Mouse (Mus musculus): ENCODE data around the gene Gm17660. TPM values are rescaled to one million over a fixed set of nuclear protein-coding genes. Genes with fewer than 3 reads are reported as not detected.

Gene Gm17660
- not detected in 2 replicates for polyA plus RNA-seq (2012; rRNA removed)

GRCm38 (mm10) chr5:104077508-104077907, at the start of gene Gm17660:
TSS of gene Gm17660 (minus strand) at chr5:104077608.
- DNase-seq (ENCODE audit: low read depth, low spot score) = no peak
- WGBS = 75% methylated on average over 7 of the region's 7 CpGs

GRCm38 (mm10) chr5:104126561-104127320, 49.3 kb upstream of the Gm17660 start:
- no peak for DNase-seq (ENCODE audit: low read depth, low spot score)
- 80% methylated on average over 12 of the region's 12 CpGs for WGBS

- 58% methylated on average over 6 of the region's 6 CpGs for WGBS
- DNase-seq (ENCODE audit: low read depth, low spot score) = no peak
Observed at GRCm38 (mm10) chr5:104124016-104124658, 46.7 kb upstream of the Gm17660 start.

GRCm38 (mm10) chr5:104115890-104116289, 38.5 kb upstream of the Gm17660 start:
- WGBS = 35% methylated on average over 4 of the region's 4 CpGs
- DNase-seq (ENCODE audit: low read depth, low spot score) = no peak

- DNase-seq (ENCODE audit: low read depth, low spot score) = no peak
- 51% methylated on average over 14 of the region's 14 CpGs for WGBS
Observed at GRCm38 (mm10) chr5:104115118-104115517, 37.7 kb upstream of the Gm17660 start.

GRCm38 (mm10) chr5:104113491-104114172, 36.2 kb upstream of the Gm17660 start, which contains the start of gene Sparcl1:
TSS of gene Sparcl1 (minus strand) at chr5:104113733.
- DNase-seq (ENCODE audit: low read depth, low spot score) = no peak
- WGBS = 63% methylated on average over 15 of the region's 15 CpGs

GRCm38 (mm10) chr5:104112511-104112910, 35.1 kb upstream of the Gm17660 start:
- no peak for DNase-seq (ENCODE audit: low read depth, low spot score)
- 22% methylated on average over 5 of the region's 5 CpGs for WGBS

GRCm38 (mm10) chr5:104112016-104112415, 34.6 kb upstream of the Gm17660 start:
- 11% methylated on average over 9 of the region's 9 CpGs for WGBS

GRCm38 (mm10) chr5:104110171-104110920, 32.9 kb upstream of the Gm17660 start:
- no peak for DNase-seq (ENCODE audit: low read depth, low spot score)
- WGBS = 69% methylated on average over 9 of the region's 9 CpGs

More at GRCm38 (mm10) chr5:104112016-104112415, 34.6 kb upstream of the Gm17660 start:
- DNase-seq (ENCODE audit: low read depth, low spot score) = no peak

GRCm38 (mm10) chr5:104109516-104109915, 32.1 kb upstream of the Gm17660 start:
- WGBS = 60% methylated on average over 3 of the region's 3 CpGs

GRCm38 (mm10) chr5:104108879-104109369, 31.5 kb upstream of the Gm17660 start:
- WGBS = 25% methylated on average over 18 of the region's 18 CpGs
- DNase-seq (ENCODE audit: low read depth, low spot score) = no peak

More at GRCm38 (mm10) chr5:104109516-104109915, 32.1 kb upstream of the Gm17660 start:
- DNase-seq (ENCODE audit: low read depth, low spot score) = no peak

GRCm38 (mm10) chr5:104108127-104108875, 30.9 kb upstream of the Gm17660 start:
- no peak for DNase-seq (ENCODE audit: low read depth, low spot score)
- 73% methylated on average over 11 of the region's 11 CpGs for WGBS

- DNase-seq (ENCODE audit: low read depth, low spot score) = no peak
- 89% methylated on average over 2 of the region's 2 CpGs for WGBS
Observed at GRCm38 (mm10) chr5:104104111-104104510, 26.7 kb upstream of the Gm17660 start.

- DNase-seq (ENCODE audit: low read depth, low spot score) = no peak
- 25% methylated on average over 4 of the region's 4 CpGs for WGBS
Observed at GRCm38 (mm10) chr5:104103171-104103570, 25.8 kb upstream of the Gm17660 start.

GRCm38 (mm10) chr5:104101678-104102531, 24.5 kb upstream of the Gm17660 start:
- no peak for DNase-seq (ENCODE audit: low read depth, low spot score)
- WGBS = 72% methylated on average over 10 of the region's 10 CpGs

GRCm38 (mm10) chr5:104096078-104096938, 18.9 kb upstream of the Gm17660 start:
- DNase-seq (ENCODE audit: low read depth, low spot score) = no peak
- 43% methylated on average over 16 of the region's 16 CpGs for WGBS
